Mouse (Mus musculus) midbrain, embryonic 14.5 days (tissue): ENCODE results near the gene Car11. TPM values are rescaled to one million over a fixed set of nuclear protein-coding genes. Genes with fewer than 3 reads are reported as not detected.
A peak's percentile ranks its signal among the peaks of the same experiment; 100 is the strongest.

Experiments
- ATAC-seq: fragments of 200-750 bp; cut with Nextera tagmentation; 2 replicates; pipeline ENCODE4 v1.8.0; 2017; ENCODE audit warnings: moderate number of reproducible peaks, moderate library complexity; ENCODE audit not compliant: low FRiP score, low TSS enrichment
- DNase-seq: peaks from one replicate; pipeline ENCODE4 v3.0.0-alpha.2; 2015
- H3K27ac ChIP-seq: fragments of 300-500 bp; sonication (generic); replicated peaks from 2 replicates; pipeline ENCODE4 v1.5.1; 2014; ENCODE audit warnings: mild to moderate bottlenecking, low read depth, low read length, moderate library complexity
- H3K27me3 ChIP-seq: fragments of 300-500 bp; sonication (generic); 2 replicates; pipeline ENCODE4 v1.6.1; 2014; ENCODE audit warnings: low read length, control low read depth, mixed read lengths; ENCODE audit not compliant: control insufficient read depth, insufficient read depth
- H3K36me3 ChIP-seq: fragments of 300-500 bp; sonication (generic); 2 replicates; pipeline ENCODE4 v1.6.1; 2014; ENCODE audit warnings: low read length, control low read depth; ENCODE audit not compliant: control insufficient read depth, insufficient read depth
- H3K4me1 ChIP-seq: fragments of 300-500 bp; sonication (generic); 2 replicates; pipeline ENCODE4 v1.6.1; 2014; ENCODE audit warnings: mild to moderate bottlenecking, antibody characterized with exemption, low read length, control low read depth; ENCODE audit not compliant: control insufficient read depth, insufficient read depth
- H3K4me2 ChIP-seq: fragments of 300-500 bp; sonication (generic); 2 replicates; pipeline ENCODE4 v1.6.1; 2014; ENCODE audit warnings: mild to moderate bottlenecking, low read length, moderate library complexity
- H3K4me3 ChIP-seq: fragments of 300-500 bp; sonication (generic); replicated peaks from 2 replicates; pipeline ENCODE4 v1.5.1; 2014; ENCODE audit warnings: low read depth, low read length
- H3K9ac ChIP-seq: fragments of 300-500 bp; sonication (generic); replicated peaks from 2 replicates; pipeline ENCODE4 v1.6.1; 2014; ENCODE audit warnings: mild to moderate bottlenecking, low read length, moderate library complexity
- H3K9me3 ChIP-seq: fragments of 300-500 bp; sonication (generic); 2 replicates; pipeline ENCODE4 v1.6.1; 2016; ENCODE audit warnings: low read length, control low read depth, mixed read lengths; ENCODE audit not compliant: control insufficient read depth
- WGBS: fragments of 180-500 bp; shearing (Covaris S2); extraction: QIAGEN DNeasy Blood & Tissue Kit; methylation state at CpG from one replicate; pipeline ENCODE4 v1.1.7; 2014; 5-methylcytosine and 5-hydroxymethylcytosine counted together
- polyA plus RNA-seq: library from polyadenylated mRNA; unstranded; fragments of >200 nt; fragmentation: Nextera tagmentation; extraction: Ambion mirVana; gene quantifications from 2 replicates; pipeline ENCODE4 v1.2.1, GENCODE M21; 2014

Gene Car11
- polyA plus RNA-seq, 1 experiment from 2014 or later, result 28.1 TPM

GRCm38 (mm10) chr7:45668921-45669320 lies 30.7 kb upstream of the Car11 start:
- ATAC-seq, result no peak

GRCm38 (mm10) chr7:45677627-45678295 lies 21.9 kb upstream of the Car11 start:
- Histone ChIP-seq H3K4me1 (no peaks in the 10 kb centered on the region), H3K4me2 (no peak overlapping the region), H3K9me3 (no peaks in the 10 kb centered on the region), H3K36me3 (no peaks in the 10 kb centered on the region), H3K4me3 (no peak overlapping the region), H3K27ac (no peak overlapping the region), H3K9ac (no peak overlapping the region), H3K27me3 (no peaks in the 10 kb centered on the region)
- no peak for ATAC-seq
- 79% methylated on average over 7 of the region's 7 CpGs for WGBS
- no peak for DNase-seq

More at GRCm38 (mm10) chr7:45668921-45669320, 30.7 kb upstream of the Car11 start:
- 95% methylated on average over 9 of the region's 9 CpGs for WGBS
- H3K9ac ChIP-seq, result no peak overlapping the region
- no peak overlapping the region for H3K4me2 ChIP-seq
- no peak overlapping the region for H3K4me3 ChIP-seq
- no peaks in the 10 kb centered on the region for H3K27me3 ChIP-seq
- H3K27ac ChIP-seq, result no peak overlapping the region
- no peaks in the 10 kb centered on the region for H3K4me1 ChIP-seq
- DNase-seq, result no peak
- no peaks in the 10 kb centered on the region for H3K36me3 ChIP-seq
- no peaks in the 10 kb centered on the region for H3K9me3 ChIP-seq

- H3K4me2 ChIP-seq, result no peak overlapping the region
- DNase-seq, result no peak
- H3K9ac ChIP-seq, result no peak overlapping the region
- no peaks in the 10 kb centered on the region for H3K36me3 ChIP-seq
- 94% methylated on average over 14 of the region's 14 CpGs for WGBS
- H3K4me3 ChIP-seq, result no peak overlapping the region
- ATAC-seq, result no peak
- H3K27ac ChIP-seq, result no peak overlapping the region
- no peaks in the 10 kb centered on the region for H3K27me3 ChIP-seq
- H3K9me3 ChIP-seq, result no peaks in the 10 kb centered on the region
- no peaks in the 10 kb centered on the region for H3K4me1 ChIP-seq
Observed at GRCm38 (mm10) chr7:45678513-45678912, 21.1 kb upstream of the Car11 start.

- 47% methylated on average over 14 of the region's 14 CpGs for WGBS
- Histone ChIP-seq H3K9ac (no peak overlapping the region), H3K36me3 (no peaks in the 10 kb centered on the region), H3K4me3 (no peak overlapping the region), H3K27me3 (no peaks in the 10 kb centered on the region), H3K4me2 (no peak overlapping the region), H3K9me3 (no peaks in the 10 kb centered on the region), H3K27ac (no peak overlapping the region), H3K4me1 (no peaks in the 10 kb centered on the region)
- ATAC-seq (no peak), DNase-seq (no peak)
Observed at GRCm38 (mm10) chr7:45679966-45680621, 19.5 kb upstream of the Car11 start.

GRCm38 (mm10) chr7:45681046-45681736 lies 18.5 kb upstream of the Car11 start:
- H3K9me3 ChIP-seq, result no peaks in the 10 kb centered on the region
- no peaks in the 10 kb centered on the region for H3K4me1 ChIP-seq
- no peak overlapping the region for H3K4me3 ChIP-seq
- no peak overlapping the region for H3K27ac ChIP-seq
- ATAC-seq, result no peak
- H3K4me2 ChIP-seq, result no peak overlapping the region
- H3K27me3 ChIP-seq, result no peaks in the 10 kb centered on the region
- DNase-seq, result no peak
- no peaks in the 10 kb centered on the region for H3K36me3 ChIP-seq
- 89% methylated on average over 8 of the region's 8 CpGs for WGBS
- no peak overlapping the region for H3K9ac ChIP-seq

- Histone ChIP-seq H3K9ac (no peak overlapping the region; the same call in 1 of the 2 replicates), H3K4me3 (no peak overlapping the region)
Observed at GRCm38 (mm10) chr7:45682144-45683126, 17.2 kb upstream of the Car11 start.

GRCm38 (mm10) chr7:45683396-45684050 lies 16.1 kb upstream of the Car11 start, which contains the start of gene Ntn5:
Ntn5 (plus strand) TSS chr7:45684022.
- DNase-seq, result no peak
- Histone ChIP-seq H3K4me1 (no peaks in the 10 kb centered on the region), H3K36me3 (no peaks in the 10 kb centered on the region), H3K27me3 (no peaks in the 10 kb centered on the region), H3K4me2 (no peak within 1 kb of the TSS), H3K9me3 (no peaks in the 10 kb centered on the region), H3K9ac (no peak within 1 kb of the TSS), H3K4me3 (no peak within 1 kb of the TSS), H3K27ac (no peak within 1 kb of the TSS)
- no peak for ATAC-seq
- 78% methylated on average over 7 of the region's 7 CpGs for WGBS

More at GRCm38 (mm10) chr7:45682144-45683126, 17.2 kb upstream of the Car11 start:
- no peaks in the 10 kb centered on the region for H3K9me3 ChIP-seq
- ATAC-seq (peak; percentile 79), DNase-seq (peak; percentile 94)
- peak overlapping the region; percentile 27 for H3K4me2 ChIP-seq
- H3K36me3 ChIP-seq, result no peaks in the 10 kb centered on the region
- H3K27ac ChIP-seq, result peak overlapping the region; percentile 20
- no peaks in the 10 kb centered on the region for H3K4me1 ChIP-seq
- WGBS, result 28% methylated on average over 14 of the region's 14 CpGs
- no peaks in the 10 kb centered on the region for H3K27me3 ChIP-seq

GRCm38 (mm10) chr7:45685811-45686210 lies 13.8 kb upstream of the Car11 start:
- Histone ChIP-seq H3K27me3 (no peaks in the 10 kb centered on the region), H3K4me2 (no peak overlapping the region), H3K36me3 (no peaks in the 10 kb centered on the region), H3K27ac (no peak overlapping the region), H3K4me3 (no peak overlapping the region), H3K9ac (no peak overlapping the region), H3K9me3 (no peaks in the 10 kb centered on the region), H3K4me1 (no peaks in the 10 kb centered on the region)
- ATAC-seq, result no peak
- DNase-seq, result no peak
- WGBS, result 73% methylated on average over 10 of the region's 10 CpGs
